Mouse (Mus musculus) myocyte (in vitro differentiated cells): ENCODE data around the gene Cnmd. TPM values are rescaled to one million over a fixed set of nuclear protein-coding genes. Genes with fewer than 3 reads are reported as not detected.

Experiments
- H3K27me3 ChIP-seq: one replicate; pipeline ENCODE4 v1.6.1; 2011; ENCODE audit not compliant: control insufficient read depth, insufficient read depth, insufficient read length
- H3K36me3 ChIP-seq: one replicate; pipeline ENCODE4 v1.6.1; 2011; ENCODE audit not compliant: control insufficient read depth, insufficient read depth
- H3K4me2 ChIP-seq: one replicate; pipeline ENCODE4 v1.6.1; 2011; ENCODE audit warnings: low read depth, control low read depth
- H3K4me3 ChIP-seq: one replicate; pipeline ENCODE4 v1.5.1; 2011; ENCODE audit warnings: mild to moderate bottlenecking, control low read depth, moderate library complexity
- H3K79me2 ChIP-seq: one replicate; pipeline ENCODE4 v1.6.1; 2011; ENCODE audit not compliant: control insufficient read depth, insufficient read depth
- H3ac ChIP-seq: one replicate; pipeline ENCODE4 v1.6.1; 2011; ENCODE audit not compliant: control insufficient read depth, insufficient read length
- CEBPB ChIP-seq: IDR thresholded peaks from 2 replicates; pipeline ENCODE4 v1.6.1; 2011; ENCODE audit warnings: mild to moderate bottlenecking, moderate library complexity; ENCODE audit not compliant: poor library complexity, insufficient read depth, severe bottlenecking
- E2F4 ChIP-seq: IDR thresholded peaks from one replicate; pipeline ENCODE4 v1.6.1; 2011; ENCODE audit warnings: mild to moderate bottlenecking, control low read depth, moderate library complexity; ENCODE audit not compliant: insufficient read depth
- MAX ChIP-seq: IDR thresholded peaks from one replicate; pipeline ENCODE4 v1.6.1; 2011; ENCODE audit warnings: low read depth, mild to moderate bottlenecking, control low read depth
- MYOD1 ChIP-seq, 3 experiments: IDR thresholded peaks; one replicate each; pipeline ENCODE4 v1.6.1; 2011; ENCODE audit warnings: control low read depth in 2 of 3, low read depth in 2 of 3, mild to moderate bottlenecking in 2 of 3, moderate library complexity in 1 of 3; ENCODE audit not compliant: insufficient read length in 2 of 3, control insufficient read depth in 1 of 3
- MYOG ChIP-seq, 3 experiments: IDR thresholded peaks; one replicate each; pipeline ENCODE4 v1.6.1; 2011; ENCODE audit warnings: control low read depth in 2 of 3, low read depth in 2 of 3, mild to moderate bottlenecking in 2 of 3; ENCODE audit not compliant: insufficient read length in 2 of 3, control insufficient read depth in 1 of 3, insufficient read depth in 1 of 3
- POLR2A ChIP-seq: IDR thresholded peaks from one replicate; pipeline ENCODE4 v1.6.1; 2011; ENCODE audit warnings: low read depth, mild to moderate bottlenecking, control low read depth, moderate library complexity; ENCODE audit not compliant: insufficient read length
- POLR2AphosphoS2 ChIP-seq: IDR thresholded peaks from one replicate; pipeline ENCODE4 v1.6.1; 2011; ENCODE audit warnings: low read depth, control low read depth; ENCODE audit not compliant: insufficient read length
- REST ChIP-seq: IDR thresholded peaks from one replicate; pipeline ENCODE4 v1.6.1; 2011; ENCODE audit warnings: mild to moderate bottlenecking, control low read depth, moderate library complexity; ENCODE audit not compliant: insufficient read depth, insufficient read length
- SRF ChIP-seq: IDR thresholded peaks from one replicate; pipeline ENCODE4 v1.6.1; 2011; ENCODE audit warnings: low read depth; ENCODE audit not compliant: control insufficient read depth, insufficient read length
- TCF12 ChIP-seq: IDR thresholded peaks from one replicate; pipeline ENCODE4 v1.6.1; 2011; ENCODE audit warnings: mild to moderate bottlenecking, control low read depth; ENCODE audit not compliant: poor library complexity, insufficient read depth, severe bottlenecking
- TCF3 ChIP-seq: IDR thresholded peaks from one replicate; pipeline ENCODE4 v1.6.1; 2011; ENCODE audit warnings: low read depth, control low read depth; ENCODE audit not compliant: insufficient read length
- USF1 ChIP-seq: IDR thresholded peaks from one replicate; pipeline ENCODE4 v1.6.1; 2011; ENCODE audit warnings: low read depth, mild to moderate bottlenecking, control low read depth, moderate library complexity
- polyA plus RNA-seq: library from polyadenylated mRNA; unstranded; fragments of >200 nt; fragmentation: generic; extraction: Trizol; gene quantifications from one replicate; pipeline ENCODE4 v1.2.1, GENCODE M21; 2012; ENCODE audit warnings: missing spikeins

Gene Cnmd
- polyA plus RNA-seq, 1 experiment, result not detected

- Histone ChIP-seq H3K79me2 (no peaks in the 10 kb centered on the region), H3K36me3 (no peaks in the 10 kb centered on the region), H3K4me3 (no peak overlapping the region), H3ac (no peak overlapping the region), H3K27me3 (peaks cover 34% of the 10 kb centered on the region), H3K4me2 (peak overlapping the region; percentile 47)
- TF ChIP-seq MYOD1 (IDR thresholded peaks at IDR 0.05; ENCODE audit: control insufficient read depth in 1 of 3, insufficient read length in 2 of 3, low read depth in 2 of 3), result peak in 1 of 3 experiments; percentile 16
- TF ChIP-seq TCF12, result no peak
- TF ChIP-seq CEBPB, result no peak
- TF ChIP-seq USF1, result peak; percentile 63
- no peak for TF ChIP-seq SRF
These were observed 709 bp downstream of the Cnmd start for GRCm38 (mm10) chr14:79661005-79661917.

GRCm38 (mm10) chr14:79660467-79660866 lies 1.5 kb downstream of the Cnmd start:
- Histone ChIP-seq H3ac (no peak overlapping the region), H3K4me2 (no peak overlapping the region), H3K27me3 (peaks cover 36% of the 10 kb centered on the region), H3K36me3 (no peaks in the 10 kb centered on the region), H3K79me2 (no peaks in the 10 kb centered on the region), H3K4me3 (no peak overlapping the region)
- no peak for TF ChIP-seq E2F4
- TF ChIP-seq TCF3, result no peak
- no peak for TF ChIP-seq POLR2AphosphoS2
- no peak for TF ChIP-seq USF1
- TF ChIP-seq POLR2A, result no peak
- no peak for TF ChIP-seq MYOG (IDR thresholded peaks at IDR 0.05; ENCODE audit: control insufficient read depth in 1 of 3, insufficient read depth in 1 of 3, insufficient read length in 2 of 3, low read depth in 2 of 3)
- no peak for TF ChIP-seq MAX
- no peak for TF ChIP-seq REST
- no peak for TF ChIP-seq TCF12

GRCm38 (mm10) chr14:79658748-79659508 lies 3.0 kb downstream of the Cnmd start:
- Histone ChIP-seq H3K4me3 (no peak overlapping the region), H3ac (no peak overlapping the region), H3K36me3 (no peaks in the 10 kb centered on the region), H3K27me3 (peaks cover 33% of the 10 kb centered on the region), H3K79me2 (no peaks in the 10 kb centered on the region), H3K4me2 (no peak overlapping the region)
- TF ChIP-seq MYOD1 (IDR thresholded peaks at IDR 0.05; ENCODE audit: control insufficient read depth in 1 of 3, insufficient read length in 2 of 3, low read depth in 2 of 3) (no peak), TCF3 (no peak), MYOG (IDR thresholded peaks at IDR 0.05; ENCODE audit: control insufficient read depth in 1 of 3, insufficient read depth in 1 of 3, insufficient read length in 2 of 3, low read depth in 2 of 3) (no peak), POLR2AphosphoS2 (no peak), CEBPB (no peak), POLR2A (no peak), REST (no peak), USF1 (no peak), E2F4 (no peak), SRF (no peak)

GRCm38 (mm10) chr14:79658286-79658685 lies 3.7 kb downstream of the Cnmd start:
- Histone ChIP-seq H3K4me2 (no peak overlapping the region), H3ac (no peak overlapping the region), H3K79me2 (no peaks in the 10 kb centered on the region), H3K36me3 (no peaks in the 10 kb centered on the region), H3K27me3 (peaks cover 33% of the 10 kb centered on the region), H3K4me3 (no peak overlapping the region)
- TF ChIP-seq CEBPB, result no peak

GRCm38 (mm10) chr14:79652654-79653053 lies 9.3 kb downstream of the Cnmd start:
- no peak overlapping the region for H3ac ChIP-seq
- H3K36me3 ChIP-seq, result no peaks in the 10 kb centered on the region
- no peak overlapping the region for H3K4me2 ChIP-seq
- peaks cover 31% of the 10 kb centered on the region for H3K27me3 ChIP-seq
- TF ChIP-seq POLR2A (no peak), USF1 (no peak), SRF (no peak), MYOD1 (IDR thresholded peaks at IDR 0.05; ENCODE audit: control insufficient read depth in 1 of 3, insufficient read length in 2 of 3, low read depth in 2 of 3) (no peak), MYOG (IDR thresholded peaks at IDR 0.05; ENCODE audit: control insufficient read depth in 1 of 3, insufficient read depth in 1 of 3, insufficient read length in 2 of 3, low read depth in 2 of 3) (no peak), CEBPB (no peak), E2F4 (no peak), POLR2AphosphoS2 (no peak), MAX (no peak), REST (no peak), TCF3 (no peak), TCF12 (no peak)
- H3K79me2 ChIP-seq, result no peaks in the 10 kb centered on the region
- no peak overlapping the region for H3K4me3 ChIP-seq
